Mouse (Mus musculus) erythroid progenitor cell, adult 5-6 weeks (primary cell): ENCODE results near the gene Ric3. TPM values are rescaled to one million over a fixed set of nuclear protein-coding genes. Genes with fewer than 3 reads are reported as not detected.

Source experiments
- ATAC-seq: replicated peaks from 2 replicates; pipeline ENCODE4 v1.8.0; 2016; ENCODE audit warnings: moderate number of reproducible peaks, mild to moderate bottlenecking, moderate TSS enrichment, inconsistent platforms; ENCODE audit not compliant: poor library complexity, low FRiP score, severe bottlenecking
- total RNA-seq, 2 experiments: library from RNA; stranded (forward) in 1 of 2; stranded (reverse) in 1 of 2; fragments of 150-400 nt in 1 of 2; fragments of 186-747, 209-891 nt in 1 of 2; gene quantifications; 2 replicates each; pipeline versions ENCODE4 v1.2.3 to v1.2.4; 2015 to 2017; ENCODE audit warnings: low replicate concordance in 2 of 2

Ric3 gene
- total RNA-seq, 2 experiments from 2014 or later: 0.61 TPM; not detected in 1

DNA sequence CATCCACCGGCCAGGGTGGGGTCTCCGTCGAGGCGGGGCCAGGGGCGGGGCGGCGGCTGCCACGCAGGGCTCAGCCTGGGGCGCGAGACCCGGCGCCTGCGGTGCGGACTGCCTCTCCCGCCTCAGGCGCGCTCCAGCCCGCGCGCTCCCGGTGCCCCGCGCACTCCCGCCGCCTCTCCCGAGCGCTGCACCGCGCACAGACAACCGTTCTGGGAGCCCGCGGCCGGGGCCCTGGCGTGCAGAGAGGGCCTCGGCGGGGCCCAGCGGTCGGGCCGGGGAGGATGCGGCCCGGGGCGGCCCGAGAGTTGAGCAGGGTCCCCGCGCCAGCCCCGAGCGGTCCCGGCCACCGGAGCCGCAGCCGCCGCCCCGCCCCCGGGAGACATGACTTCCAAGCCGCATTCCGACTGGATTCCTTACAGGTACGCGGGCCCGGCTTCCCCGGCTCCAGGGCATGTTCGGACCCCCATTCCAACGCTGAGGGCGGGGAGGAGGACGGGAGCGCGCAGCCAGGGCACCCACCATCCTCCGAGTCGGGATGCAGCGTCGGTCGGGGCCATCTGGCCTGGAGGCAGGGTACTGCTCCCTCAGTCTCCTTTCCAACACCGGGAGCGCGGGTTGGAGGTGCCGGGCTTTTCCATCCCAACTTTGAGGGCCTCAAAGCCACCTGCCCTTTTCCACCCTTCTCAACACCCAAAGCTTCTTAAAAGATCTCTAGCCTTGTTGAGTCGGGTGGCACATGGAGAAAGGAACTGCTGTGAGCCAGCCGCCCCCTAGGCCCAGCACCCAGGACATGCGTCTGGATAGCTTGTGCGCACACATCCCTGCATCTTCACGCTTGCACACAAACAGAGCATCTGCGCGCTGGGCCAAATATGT lies 72.2 kb downstream of the Ric3 start:
- ATAC-seq: no peak

DNA sequence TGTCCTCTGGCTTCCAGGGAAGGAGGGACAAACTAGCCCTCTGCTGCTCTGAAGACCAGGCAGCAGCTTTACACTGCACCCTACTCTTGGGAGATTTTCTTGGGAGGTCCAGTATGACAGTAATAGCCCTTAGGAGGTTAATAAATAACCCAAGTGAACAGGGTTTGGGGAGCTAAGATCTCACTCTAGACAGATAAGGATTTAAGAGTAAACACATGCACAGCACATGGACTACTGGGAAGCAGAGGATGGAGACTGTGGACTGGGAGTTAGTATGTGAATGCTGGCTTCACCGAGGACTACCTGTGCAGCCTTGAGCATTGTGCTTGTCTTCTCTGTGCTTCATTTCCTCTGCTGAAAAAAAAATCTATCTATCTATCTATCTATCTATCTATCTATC lies 73.9 kb downstream of the Ric3 start:
- ATAC-seq: no peak

DNA sequence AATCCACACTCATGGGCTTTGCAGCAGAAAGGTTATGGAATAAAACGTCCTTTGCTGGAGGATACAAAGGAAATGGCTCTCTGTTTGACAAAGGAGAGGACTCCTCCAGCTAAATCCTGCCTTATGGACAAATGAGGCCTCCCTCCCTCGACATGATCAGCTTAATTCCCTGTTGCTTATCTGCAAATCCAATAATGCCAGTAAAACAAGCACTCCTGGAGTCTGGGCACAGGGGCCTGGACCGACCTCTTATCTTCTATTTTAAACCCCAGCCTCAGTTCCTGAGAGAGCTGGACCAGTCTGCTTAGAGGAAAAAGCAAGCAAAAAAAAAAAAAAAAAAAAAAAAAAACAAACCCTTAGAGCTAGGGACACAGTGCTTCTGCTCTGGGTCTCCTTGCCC lies 79.5 kb downstream of the Ric3 start:
- no peak for ATAC-seq

DNA sequence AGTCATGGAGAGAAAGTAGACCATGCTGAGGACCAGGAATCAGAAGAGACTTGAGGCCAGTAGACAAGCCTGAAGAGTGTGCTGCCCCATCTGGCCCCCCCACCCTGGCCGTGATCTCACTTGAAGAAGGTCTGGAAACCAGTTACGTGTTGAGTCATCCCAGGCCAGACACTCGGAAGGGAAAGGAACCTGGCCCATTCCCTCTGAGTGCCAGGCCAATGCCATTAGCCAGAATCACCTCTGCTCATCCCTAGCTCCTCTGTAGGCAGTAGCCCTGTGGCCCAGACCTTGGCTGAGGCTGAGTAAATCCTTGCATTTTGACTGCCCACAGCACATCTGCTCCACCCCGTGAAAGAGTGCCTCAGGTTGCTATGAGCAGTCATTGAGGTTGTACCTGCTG lies 81.2 kb downstream of the Ric3 start:
- no peak for ATAC-seq

DNA sequence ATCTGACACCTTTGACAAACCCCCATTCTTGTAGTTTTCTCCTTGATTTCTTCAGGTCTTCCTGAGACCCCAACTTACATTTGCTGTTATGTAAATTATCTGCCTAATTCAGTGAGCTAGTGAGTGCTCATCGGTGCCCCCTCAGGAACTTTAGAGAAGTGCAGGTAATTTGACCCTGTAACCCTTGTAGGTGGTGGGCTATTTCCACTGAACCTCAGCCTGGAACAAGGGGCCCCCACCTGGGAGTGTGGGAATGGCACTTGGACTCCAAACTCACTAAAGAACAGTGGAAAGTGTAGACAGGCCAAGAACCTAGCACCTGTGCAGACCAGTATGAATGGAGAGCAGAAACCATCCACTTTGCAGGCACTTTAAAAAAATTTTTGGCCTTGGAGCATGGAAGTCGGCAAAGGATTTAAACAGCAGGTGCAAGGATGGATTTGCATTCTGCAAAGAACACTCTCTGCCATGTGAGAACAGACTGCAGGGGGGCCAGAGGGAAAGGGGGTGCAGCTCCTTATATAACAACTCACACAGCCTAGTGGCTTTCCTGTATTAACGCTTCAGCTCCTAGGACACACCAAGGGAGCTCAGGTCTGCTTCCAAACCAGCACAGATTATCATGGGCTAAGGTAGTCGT lies 82.7 kb downstream of the Ric3 start:
- ATAC-seq: no peak

DNA sequence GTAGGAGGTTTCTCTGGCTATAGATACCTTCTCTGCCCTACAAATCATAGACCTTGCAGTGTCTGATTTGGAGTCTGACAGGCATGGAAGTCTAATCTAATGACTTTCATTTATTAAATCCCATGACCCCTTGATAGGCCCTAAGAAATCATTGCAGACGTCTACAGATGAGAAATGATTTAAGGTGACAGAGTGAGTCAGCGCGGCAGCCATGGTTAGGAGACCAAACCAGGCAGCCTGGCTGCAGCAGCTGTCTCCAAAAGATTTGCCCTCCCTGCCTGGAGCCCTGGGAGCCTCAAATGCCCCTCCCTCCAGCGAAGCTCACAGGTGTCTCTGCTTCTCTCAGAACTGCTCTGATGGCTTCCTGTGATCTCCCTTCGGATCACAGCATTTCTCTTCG lies 87.0 kb downstream of the Ric3 start:
- ATAC-seq: no peak

DNA sequence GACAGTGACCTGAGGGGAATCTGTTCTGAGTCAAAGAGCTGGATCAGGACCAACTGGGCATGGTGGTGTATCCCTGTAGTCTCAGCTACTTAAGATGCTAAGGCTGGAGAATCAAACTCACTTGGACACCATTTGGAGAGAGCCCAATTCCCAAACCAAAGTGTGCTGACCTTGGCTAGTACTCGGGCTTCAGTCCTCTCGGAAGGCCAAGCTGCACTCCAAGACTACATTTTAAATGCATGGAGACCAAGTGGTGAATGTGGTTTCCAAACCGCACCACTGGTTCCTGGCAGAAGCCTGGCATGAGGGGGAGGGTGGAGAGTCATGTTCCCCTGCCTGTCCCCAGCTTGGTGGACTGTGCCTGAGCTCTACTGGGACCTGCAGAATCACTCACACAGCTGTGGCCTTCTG lies 89.2 kb downstream of the Ric3 start:
- ATAC-seq: no peak

DNA sequence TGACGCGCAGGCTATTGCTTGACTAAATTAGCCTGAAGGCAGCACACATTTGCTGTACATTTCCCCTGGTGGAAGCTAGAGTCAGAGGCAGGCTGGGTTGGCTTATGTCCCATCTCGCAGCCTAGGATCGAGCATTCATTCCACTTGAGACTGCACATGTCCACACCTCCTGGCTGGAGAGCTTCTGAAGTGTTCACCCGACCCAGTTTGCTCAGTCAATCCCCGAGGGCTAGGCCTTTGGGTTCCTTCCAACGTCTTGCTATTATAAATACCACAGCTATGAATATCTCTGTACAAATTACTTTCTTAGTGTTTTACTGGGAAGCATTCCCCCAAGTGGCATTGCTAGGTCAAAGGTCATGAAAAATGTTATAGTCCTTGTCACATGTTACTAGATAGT lies 89.9 kb downstream of the Ric3 start:
- no peak for ATAC-seq

DNA sequence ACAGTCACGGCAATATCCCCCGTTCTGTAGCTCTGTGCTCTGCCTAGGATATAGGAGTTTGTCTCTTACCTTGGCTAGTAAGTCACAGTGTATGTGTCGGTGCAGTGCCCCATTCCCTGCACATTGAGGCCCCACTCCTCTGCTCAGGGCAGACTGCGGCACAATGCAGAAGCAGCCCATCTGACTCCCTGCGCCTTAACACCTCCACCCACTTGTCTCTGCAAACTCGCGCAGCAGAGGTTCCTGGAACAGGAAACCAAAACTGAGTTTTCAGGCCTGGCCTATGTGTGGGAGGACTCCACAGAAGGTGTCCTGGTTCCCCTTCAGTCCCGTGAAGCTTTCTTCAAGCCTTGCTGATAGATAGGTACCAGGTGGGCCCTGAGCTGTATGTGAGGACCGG lies 91.9 kb downstream of the Ric3 start:
- no peak for ATAC-seq

DNA sequence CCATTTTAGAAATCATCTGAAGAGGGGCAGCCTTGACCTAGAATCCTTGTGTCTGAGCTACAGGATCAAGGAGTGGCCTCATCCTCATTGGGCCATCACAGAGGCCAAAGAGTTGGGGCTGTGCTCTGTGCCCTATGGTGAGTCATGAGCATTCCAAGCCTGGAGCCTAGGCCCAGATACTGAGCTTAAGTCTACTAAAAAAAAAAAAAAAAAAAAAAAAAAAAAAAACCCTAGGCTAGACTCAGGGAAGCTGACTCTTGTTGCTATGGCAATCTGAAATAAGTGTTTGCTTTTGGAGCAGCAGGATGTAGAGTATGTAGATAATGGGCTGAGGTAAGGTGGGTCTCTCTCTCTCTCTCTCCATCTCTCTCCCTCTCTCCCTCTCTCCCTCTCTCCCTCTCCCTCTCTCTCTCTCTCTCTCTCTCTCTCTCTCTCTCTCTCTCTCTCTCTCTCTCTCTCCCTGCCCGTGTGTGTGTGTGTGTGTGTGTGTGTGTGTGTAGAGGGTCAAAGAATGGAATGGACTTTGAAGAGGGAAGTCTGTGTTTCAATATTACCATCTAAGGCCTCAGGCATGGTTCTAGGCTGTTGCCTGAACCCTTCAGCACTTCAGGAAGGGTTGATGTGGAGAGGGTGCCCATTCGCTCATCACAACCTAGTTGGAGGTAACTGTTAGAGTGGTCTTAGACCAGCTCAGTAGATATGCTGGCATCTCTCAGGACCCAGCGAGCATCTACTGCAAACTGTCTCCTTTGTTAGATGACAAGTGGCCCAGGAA lies 97.0 kb downstream of the Ric3 start:
- ATAC-seq: no peak

Other genes with a start within 250 kb of the Ric3 start
- not detected in 2 replicates for gene Olfr516, start 232.8 kb downstream of the Ric3 start, total RNA-seq (2015; ENCODE audit: low replicate concordance)
- gene Olfr516, start 232.8 kb downstream of the Ric3 start, total RNA-seq (2017; ENCODE audit: low replicate concordance): not detected in 2 replicates
- not detected in 2 replicates for gene Olfr517, start 211.0 kb downstream of the Ric3 start, total RNA-seq (2015; ENCODE audit: low replicate concordance)
- not detected in 2 replicates for gene Olfr517, start 211.0 kb downstream of the Ric3 start, total RNA-seq (2017; ENCODE audit: low replicate concordance)
- not detected in 2 replicates for gene Olfr518, start 198.3 kb downstream of the Ric3 start, total RNA-seq (2015; ENCODE audit: low replicate concordance)
- gene Olfr518, start 198.3 kb downstream of the Ric3 start, total RNA-seq (2017; ENCODE audit: low replicate concordance): not detected in 2 replicates
- gene Olfr519, start 188.9 kb downstream of the Ric3 start, total RNA-seq (2015; ENCODE audit: low replicate concordance): not detected in 2 replicates
- gene Olfr519, start 188.9 kb downstream of the Ric3 start, total RNA-seq (2017; ENCODE audit: low replicate concordance): not detected in 2 replicates
- gene Nlrp10, start 153.2 kb downstream of the Ric3 start, total RNA-seq (2015; ENCODE audit: low replicate concordance): 0.36 TPM in 1 of 2 replicates, not detected in the other
- gene Nlrp10, start 153.2 kb downstream of the Ric3 start, total RNA-seq (2017; ENCODE audit: low replicate concordance): not detected in 2 replicates
- 51.1 and 68.1 TPM in 2 replicates for gene Eif3f, start 148.9 kb downstream of the Ric3 start, total RNA-seq (2015; ENCODE audit: low replicate concordance)
- gene Eif3f, start 148.9 kb downstream of the Ric3 start, total RNA-seq (2017; ENCODE audit: low replicate concordance): 25.4 and 26.3 TPM in 2 replicates
- not detected in 2 replicates for gene Tub, start 133.0 kb downstream of the Ric3 start, total RNA-seq (2015; ENCODE audit: low replicate concordance)
- gene Tub, start 133.0 kb downstream of the Ric3 start, total RNA-seq (2017; ENCODE audit: low replicate concordance): 0.64 TPM in 1 of 2 replicates, not detected in the other
- not detected in 2 replicates for gene Lmo1, start 91.9 kb upstream of the Ric3 start, total RNA-seq (2015; ENCODE audit: low replicate concordance)
- not detected in 2 replicates for gene Lmo1, start 91.9 kb upstream of the Ric3 start, total RNA-seq (2017; ENCODE audit: low replicate concordance)